Mouse (Mus musculus) monocyte, adult 2 months (primary cell): ENCODE data around the gene Gm11549.

Experiments
- DNase-seq, 2 experiments: peaks; one replicate each; pipeline ENCODE4 v3.0.0; 2022; ENCODE audit warnings: low spot score in 2 of 2, low read depth in 1 of 2

Gm11549 gene

GRCm38 (mm10) chr3:36521073-36522060 lies at the start of gene Gm11549:
TSS of gene Gm11549 (minus strand) at chr3:36521813.
- DNase-seq: no peak

DNA sequence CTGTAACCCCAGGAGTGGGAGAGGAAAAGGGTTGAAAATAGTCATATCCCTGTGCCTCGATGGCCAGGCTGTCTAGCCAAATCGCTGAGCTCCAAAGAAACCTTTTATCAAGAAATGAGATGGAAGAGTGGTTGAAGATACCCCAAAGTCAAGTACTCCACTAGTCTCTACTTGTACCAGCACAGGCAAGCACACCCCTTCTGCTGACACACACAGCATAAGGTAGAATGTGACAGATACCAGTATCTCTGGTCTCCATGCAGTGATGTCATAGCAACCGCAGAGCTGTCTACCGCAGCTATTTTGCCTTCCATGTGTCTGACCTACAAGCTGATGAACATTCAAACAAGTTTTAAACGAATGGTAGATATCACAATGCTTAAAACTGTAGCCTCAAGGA lies 48.2 kb upstream of the Gm11549 start:
- no peak for DNase-seq

DNA sequence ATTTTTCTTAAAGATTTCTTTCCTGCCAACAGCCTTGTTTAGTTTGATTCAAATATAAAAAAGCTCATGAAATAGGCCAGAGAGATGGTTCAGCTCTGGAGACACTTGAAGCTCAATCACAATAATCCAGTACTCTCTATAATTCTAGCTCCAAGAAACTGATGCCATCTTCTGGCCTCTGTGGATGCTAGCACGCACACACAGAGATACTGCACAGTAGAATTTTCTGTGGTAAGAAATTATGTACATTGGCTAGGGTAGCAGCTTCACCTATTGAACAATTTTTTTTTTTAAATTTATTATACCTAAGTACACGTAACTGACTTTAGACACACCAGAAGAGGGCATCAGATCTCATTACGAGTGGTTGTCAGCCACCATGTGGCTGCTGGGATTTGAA lies 42.1 kb upstream of the Gm11549 start:
- DNase-seq: no peak

GRCm38 (mm10) chr3:36559606-36560005 lies 38.0 kb upstream of the Gm11549 start:
- DNase-seq: no peak

- no peak for DNase-seq
Observed at GRCm38 (mm10) chr3:36557601-36558000, 36.0 kb upstream of the Gm11549 start.

DNA sequence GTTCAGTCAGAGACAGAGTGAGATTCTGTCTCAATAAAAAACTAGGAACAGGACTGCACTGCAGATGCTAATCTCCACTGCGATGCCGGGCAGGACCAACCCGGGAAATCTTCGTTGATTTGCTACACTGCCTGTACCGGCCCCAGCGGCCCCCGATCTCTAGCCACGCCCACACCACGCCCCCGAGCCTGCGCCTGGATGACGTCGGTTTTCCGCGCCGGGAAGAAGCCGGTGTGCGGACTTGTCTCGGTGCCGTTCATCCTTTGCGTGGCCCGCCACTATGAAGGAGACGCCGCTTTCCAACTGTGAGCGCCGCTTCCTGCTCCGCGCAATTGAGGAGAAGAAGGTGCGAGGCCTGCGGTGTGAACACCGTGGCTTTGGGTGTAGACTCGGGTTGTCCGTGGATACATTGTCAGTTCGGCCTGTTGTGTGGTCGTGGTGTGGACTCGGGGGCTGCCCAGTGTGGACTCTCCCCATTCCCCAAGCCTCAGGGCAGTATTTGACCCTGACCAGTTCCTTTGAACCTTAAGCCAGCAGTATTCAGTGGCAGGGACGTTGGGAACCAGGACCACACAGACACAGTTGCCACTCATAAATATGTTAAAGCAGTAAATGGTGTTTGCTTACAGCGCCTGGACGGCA lies 30.9 kb upstream of the Gm11549 start, which contains the start of gene Exosc9:
Gene Exosc9, plus strand, starts transcription at position 201 of the 642 bp plus-strand sequence.
- DNase-seq: peak; percentile 74 to 88

GRCm38 (mm10) chr3:36551851-36552384 lies 30.3 kb upstream of the Gm11549 start:
- DNase-seq: no peak

DNA sequence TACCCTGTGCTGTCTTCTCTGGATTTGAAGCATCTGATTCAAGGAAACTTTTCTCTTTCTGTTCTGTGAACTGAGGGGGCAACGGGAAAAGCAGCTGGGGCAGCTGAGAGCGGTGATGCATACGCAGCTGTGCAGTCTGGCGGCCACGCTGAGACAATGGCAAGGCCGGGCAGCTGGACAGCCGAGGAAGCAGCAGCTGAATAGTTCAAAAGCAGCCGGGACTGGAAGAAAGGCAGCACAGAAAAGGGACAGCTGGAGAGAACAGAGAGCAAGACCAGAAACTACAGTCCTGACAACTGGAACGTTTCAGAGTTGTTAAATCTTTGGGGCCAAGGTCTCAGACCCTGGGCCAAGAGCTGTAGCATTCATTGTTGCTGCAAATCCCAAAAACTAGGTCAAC lies 29.7 kb upstream of the Gm11549 start:
- DNase-seq: no peak

GRCm38 (mm10) chr3:36544961-36545360 lies 23.3 kb upstream of the Gm11549 start:
- DNase-seq: no peak

DNA sequence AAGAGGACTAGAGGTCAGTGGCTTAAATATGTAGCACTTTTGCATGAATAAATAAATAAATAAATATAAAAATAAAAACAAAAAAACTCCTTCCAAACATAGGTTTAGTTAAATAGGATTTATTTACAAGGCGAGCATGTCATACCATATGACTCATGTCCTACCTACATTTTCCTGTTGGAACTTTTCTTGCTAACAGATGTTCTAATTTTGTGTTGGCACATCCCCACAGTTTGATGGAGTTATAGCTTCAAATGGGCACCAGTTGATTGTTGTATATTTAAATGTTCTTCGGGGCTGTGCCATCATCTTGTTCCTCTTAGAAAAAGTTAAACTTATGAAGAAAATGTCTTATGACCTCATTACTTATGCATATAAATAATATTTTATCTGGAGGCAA lies 19.8 kb upstream of the Gm11549 start:
- DNase-seq: no peak

GRCm38 (mm10) chr3:36540756-36541155 lies 19.1 kb upstream of the Gm11549 start:
- DNase-seq: no peak

DNA sequence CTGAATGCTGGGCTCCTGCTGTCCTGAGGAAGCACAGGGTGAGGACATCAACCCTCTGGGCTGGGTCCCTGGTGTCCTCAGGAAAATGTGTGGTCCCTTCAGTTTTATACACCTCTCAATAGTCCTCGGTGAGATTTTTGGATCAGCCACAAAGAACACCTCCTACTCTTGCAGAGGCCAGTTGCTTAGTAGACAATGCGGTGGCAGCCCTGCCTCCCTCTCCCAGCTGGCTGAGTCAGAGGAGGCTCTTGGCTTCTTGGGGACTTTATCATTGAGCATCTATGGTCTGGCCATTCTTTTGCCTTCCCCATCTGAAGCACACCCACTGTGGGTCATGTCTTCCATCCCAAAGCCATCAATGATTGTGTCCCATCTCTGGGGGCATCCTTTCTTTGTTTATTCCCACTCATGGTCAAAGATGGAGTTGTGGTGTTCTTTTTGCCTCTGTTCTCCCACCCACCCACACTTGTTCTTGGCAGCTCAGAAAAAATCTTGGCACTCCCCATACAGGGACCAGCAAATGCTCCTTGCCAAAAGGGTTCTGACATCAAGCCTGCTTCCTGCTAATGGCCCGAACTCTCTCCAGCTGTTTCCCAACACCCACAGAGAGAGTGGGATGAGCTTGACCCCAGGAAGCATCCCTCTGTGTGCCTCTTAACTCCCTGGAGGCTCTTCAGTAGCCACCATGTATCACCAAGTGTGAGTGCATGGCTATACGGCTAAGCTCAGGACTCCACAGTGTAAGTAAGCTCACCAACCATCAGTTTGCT lies 16.3 kb upstream of the Gm11549 start:
- DNase-seq: no peak

GRCm38 (mm10) chr3:36536041-36536440 lies 14.4 kb upstream of the Gm11549 start:
- no peak for DNase-seq

GRCm38 (mm10) chr3:36533201-36533672 lies 11.6 kb upstream of the Gm11549 start:
- DNase-seq: no peak

GRCm38 (mm10) chr3:36532738-36533137 lies 11.1 kb upstream of the Gm11549 start:
- DNase-seq: no peak

- no peak for DNase-seq
Observed at GRCm38 (mm10) chr3:36531979-36532542, 10.4 kb upstream of the Gm11549 start.

GRCm38 (mm10) chr3:36531242-36531641 lies 9.6 kb upstream of the Gm11549 start:
- no peak for DNase-seq

DNA sequence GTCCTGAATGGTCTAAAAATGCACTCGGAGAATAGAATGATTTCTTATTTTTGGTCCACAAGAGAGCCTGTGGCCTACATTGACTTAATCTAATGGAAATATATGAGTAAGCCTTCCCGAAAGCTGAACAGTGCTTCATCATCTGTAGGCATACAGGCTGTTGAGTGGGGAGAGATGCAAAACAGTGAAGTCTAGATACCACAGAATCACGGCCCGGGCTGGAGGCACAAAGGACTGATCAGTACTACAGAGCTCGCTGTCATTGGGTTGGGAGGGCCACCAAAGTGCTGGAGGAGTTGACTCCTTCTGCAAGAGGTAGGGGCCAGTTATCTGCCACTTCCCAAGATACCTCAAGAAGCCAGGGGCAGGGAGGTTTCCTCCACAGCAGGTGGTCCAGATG lies 9.2 kb upstream of the Gm11549 start:
- no peak for DNase-seq

- DNase-seq: no peak
Observed at GRCm38 (mm10) chr3:36530345-36530744, 8.7 kb upstream of the Gm11549 start.

GRCm38 (mm10) chr3:36524466-36524865 lies 2.9 kb upstream of the Gm11549 start:
- DNase-seq: no peak

GRCm38 (mm10) chr3:36522137-36522536 lies 524 bp upstream of the Gm11549 start:
- DNase-seq: no peak
